Mouse (Mus musculus): ENCODE results near the gene Cers6. TPM values are rescaled to one million over a fixed set of nuclear protein-coding genes. Genes with fewer than 3 reads are reported as not detected.

Gene Cers6
- polyA plus RNA-seq, 1 experiment from 2014 or later, result 34.6 TPM

- Histone ChIP-seq H3K36me3 (ENCODE audit: control insufficient read depth, insufficient read depth, low read length) (no peaks in the 10 kb centered on the region), H3K9me3 (ENCODE audit: control insufficient read depth, low read length) (no peaks in the 10 kb centered on the region), H3K4me3 (ENCODE audit: low read depth, low read length) (no peak overlapping the region), H3K27me3 (ENCODE audit: control insufficient read depth, insufficient read depth, low read length) (no peaks in the 10 kb centered on the region), H3K4me2 (ENCODE audit: low read depth, low read length, severe bottlenecking) (no peak overlapping the region), H3K4me1 (replicated peaks; ENCODE audit: control insufficient read depth, insufficient read depth, low read length) (no peaks in the 10 kb centered on the region), H3K27ac (ENCODE audit: low read depth, low read length) (no peak overlapping the region), H3K9ac (ENCODE audit: low read length) (no peak overlapping the region)
- ATAC-seq (replicated peaks; ENCODE audit: low FRiP score), result no peak
- WGBS, result 89% methylated on average over 2 of the region's 2 CpGs
- no peak for DNase-seq (ENCODE audit: low spot score)
These were observed 83.7 kb downstream of the Cers6 start for GRCm38 (mm10) chr2:68944898-68945297.

DNA sequence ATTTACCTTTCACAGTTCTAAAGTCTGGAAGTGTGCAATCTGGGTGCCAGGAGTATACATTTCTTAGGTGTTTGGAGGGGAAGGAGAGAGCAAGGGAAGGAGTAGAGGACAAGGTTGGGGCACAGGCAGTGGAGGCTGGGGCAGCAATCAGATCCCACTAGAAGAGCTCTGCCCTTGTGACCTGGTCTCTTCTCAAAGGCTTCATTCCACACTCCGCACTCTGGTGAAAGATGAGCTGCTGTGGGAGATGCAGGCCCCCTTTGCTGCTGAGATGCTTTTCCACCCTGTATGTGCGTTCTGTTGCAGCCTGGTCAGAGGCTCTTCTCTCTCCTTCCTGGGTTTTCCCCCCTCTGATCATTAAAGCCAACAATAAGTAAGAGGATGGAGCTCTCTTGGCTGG lies 84.7 kb downstream of the Cers6 start:
- no peak for ATAC-seq (replicated peaks; ENCODE audit: low FRiP score)
- no peaks in the 10 kb centered on the region for H3K9me3 ChIP-seq (ENCODE audit: control insufficient read depth, low read length)
- H3K36me3 ChIP-seq (ENCODE audit: control insufficient read depth, insufficient read depth, low read length), result no peaks in the 10 kb centered on the region
- no peak overlapping the region for H3K4me3 ChIP-seq (ENCODE audit: low read depth, low read length)
- H3K4me1 ChIP-seq (replicated peaks; ENCODE audit: control insufficient read depth, insufficient read depth, low read length), result no peaks in the 10 kb centered on the region
- H3K27me3 ChIP-seq (ENCODE audit: control insufficient read depth, insufficient read depth, low read length), result no peaks in the 10 kb centered on the region
- no peak overlapping the region for H3K27ac ChIP-seq (ENCODE audit: low read depth, low read length)
- H3K4me2 ChIP-seq (ENCODE audit: low read depth, low read length, severe bottlenecking), result no peak overlapping the region
- no peak overlapping the region for H3K9ac ChIP-seq (ENCODE audit: low read length)
- 71% methylated on average over 2 of the region's 2 CpGs for whole genome bisulfite sequencing
- DNase-seq (ENCODE audit: low spot score), result no peak

DNA sequence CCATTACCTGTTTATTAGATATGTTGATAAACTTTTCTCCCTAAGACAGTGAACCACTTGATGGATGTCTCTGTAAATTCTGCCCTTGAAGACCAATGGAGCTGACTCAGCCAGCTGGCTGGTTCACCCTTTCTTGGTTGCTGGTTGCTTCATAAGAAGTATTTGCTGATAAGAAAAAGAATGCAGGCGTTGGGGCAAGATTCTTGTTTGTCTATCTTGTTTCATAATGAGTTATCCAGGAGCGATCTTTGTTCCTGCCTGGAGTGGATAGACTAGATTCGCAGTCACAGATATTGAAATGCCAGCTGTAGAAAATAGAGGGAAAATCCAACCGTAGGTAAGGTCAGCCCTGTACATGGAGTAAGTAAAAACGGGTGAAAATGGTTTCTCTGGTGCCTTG lies 85.6 kb downstream of the Cers6 start:
- no peak overlapping the region for H3K9ac ChIP-seq (ENCODE audit: low read length)
- H3K4me1 ChIP-seq (replicated peaks; ENCODE audit: control insufficient read depth, insufficient read depth, low read length), result no peaks in the 10 kb centered on the region
- 92% methylated on average over 5 of the region's 5 CpGs for WGBS
- H3K36me3 ChIP-seq (ENCODE audit: control insufficient read depth, insufficient read depth, low read length), result no peaks in the 10 kb centered on the region
- H3K4me2 ChIP-seq (ENCODE audit: low read depth, low read length, severe bottlenecking), result no peak overlapping the region
- H3K9me3 ChIP-seq (ENCODE audit: control insufficient read depth, low read length), result no peaks in the 10 kb centered on the region
- no peak overlapping the region for H3K27ac ChIP-seq (ENCODE audit: low read depth, low read length)
- H3K27me3 ChIP-seq (ENCODE audit: control insufficient read depth, insufficient read depth, low read length), result no peaks in the 10 kb centered on the region
- ATAC-seq (replicated peaks; ENCODE audit: low FRiP score) (no peak), DNase-seq (ENCODE audit: low spot score) (no peak)
- H3K4me3 ChIP-seq (ENCODE audit: low read depth, low read length), result no peak overlapping the region

- Histone ChIP-seq H3K9ac (ENCODE audit: low read length) (no peak overlapping the region), H3K36me3 (ENCODE audit: control insufficient read depth, insufficient read depth, low read length) (no peaks in the 10 kb centered on the region), H3K27me3 (ENCODE audit: control insufficient read depth, insufficient read depth, low read length) (no peaks in the 10 kb centered on the region), H3K4me3 (ENCODE audit: low read depth, low read length) (no peak overlapping the region), H3K4me1 (replicated peaks; ENCODE audit: control insufficient read depth, insufficient read depth, low read length) (no peaks in the 10 kb centered on the region), H3K27ac (ENCODE audit: low read depth, low read length) (no peak overlapping the region), H3K4me2 (ENCODE audit: low read depth, low read length, severe bottlenecking) (no peak overlapping the region), H3K9me3 (ENCODE audit: control insufficient read depth, low read length) (no peaks in the 10 kb centered on the region)
- 88% methylated on average over 2 of the region's 2 CpGs for WGBS
- DNase-seq (ENCODE audit: low spot score), result no peak
- no peak for ATAC-seq (replicated peaks; ENCODE audit: low FRiP score)
These were observed 87.9 kb downstream of the Cers6 start for GRCm38 (mm10) chr2:68949137-68949536.

DNA sequence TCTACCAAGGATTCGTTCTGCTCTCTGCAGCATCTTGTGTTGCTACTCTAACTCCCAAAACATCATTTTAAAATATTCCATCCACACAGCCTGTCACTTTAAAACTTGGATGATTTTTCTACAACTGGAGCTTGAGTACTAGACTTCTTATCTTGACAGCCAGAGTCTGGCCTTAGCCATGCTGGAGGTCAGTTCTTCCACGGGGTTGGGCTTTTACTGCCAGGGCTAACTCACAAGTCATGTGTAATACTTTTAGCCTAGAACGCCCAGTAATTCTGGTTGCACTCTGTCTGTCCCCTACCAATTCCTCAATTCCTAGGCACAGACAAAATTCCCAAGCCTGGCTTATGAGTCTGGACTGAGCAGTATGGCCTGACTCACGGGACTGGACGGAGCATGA lies 88.5 kb downstream of the Cers6 start:
- Histone ChIP-seq H3K9ac (ENCODE audit: low read length) (no peak overlapping the region), H3K4me3 (ENCODE audit: low read depth, low read length) (no peak overlapping the region), H3K9me3 (ENCODE audit: control insufficient read depth, low read length) (no peaks in the 10 kb centered on the region), H3K27me3 (ENCODE audit: control insufficient read depth, insufficient read depth, low read length) (no peaks in the 10 kb centered on the region), H3K27ac (ENCODE audit: low read depth, low read length) (no peak overlapping the region), H3K4me2 (ENCODE audit: low read depth, low read length, severe bottlenecking) (no peak overlapping the region), H3K4me1 (replicated peaks; ENCODE audit: control insufficient read depth, insufficient read depth, low read length) (no peaks in the 10 kb centered on the region), H3K36me3 (ENCODE audit: control insufficient read depth, insufficient read depth, low read length) (no peaks in the 10 kb centered on the region)
- DNase-seq (ENCODE audit: low spot score), result no peak
- ATAC-seq (replicated peaks; ENCODE audit: low FRiP score), result no peak
- 89% methylated on average over 5 of the region's 5 CpGs for WGBS

DNA sequence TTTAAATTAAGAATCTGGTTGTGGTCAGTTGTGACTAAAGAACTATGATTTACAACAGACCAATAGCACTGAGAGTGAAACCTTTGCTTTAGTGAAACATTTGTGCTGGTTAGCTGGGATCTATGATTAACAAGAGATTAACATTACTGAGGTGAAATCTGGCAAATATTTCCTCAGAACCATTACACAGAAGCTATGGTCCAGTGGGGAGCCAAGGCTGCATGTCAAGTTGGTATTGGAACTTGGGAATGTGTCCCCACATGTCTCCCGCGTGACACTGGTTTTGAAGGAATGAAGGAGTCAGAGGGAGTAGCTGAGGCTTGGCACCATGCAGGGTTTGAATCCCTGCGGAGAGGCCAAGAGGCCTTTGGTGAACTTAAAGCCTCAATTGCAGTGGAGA lies 90.5 kb downstream of the Cers6 start:
- no peak for DNase-seq (ENCODE audit: low spot score)

DNA sequence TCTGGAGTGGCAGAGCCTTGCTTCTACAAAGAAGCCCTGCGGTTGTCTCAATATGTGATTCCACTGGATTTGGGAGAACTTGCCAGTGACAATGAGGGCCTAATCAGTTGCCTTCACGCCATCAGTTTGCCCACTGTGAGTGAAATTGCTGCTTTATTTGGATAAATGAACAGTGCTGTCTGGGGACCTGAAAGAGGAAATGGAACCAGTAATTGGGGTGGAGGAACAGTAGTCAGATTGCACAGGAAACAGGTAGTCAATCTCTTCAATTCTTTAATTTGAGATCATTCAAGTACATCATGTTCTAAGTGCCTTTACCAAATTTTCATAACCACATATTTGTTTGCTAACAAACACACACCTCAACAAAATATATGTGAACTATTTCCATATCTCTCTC lies 92.4 kb downstream of the Cers6 start:
- ATAC-seq (replicated peaks; ENCODE audit: low FRiP score) (no peak), DNase-seq (ENCODE audit: low spot score) (no peak)
- no peaks in the 10 kb centered on the region for H3K36me3 ChIP-seq (ENCODE audit: control insufficient read depth, insufficient read depth, low read length)
- H3K4me3 ChIP-seq (ENCODE audit: low read depth, low read length), result no peak overlapping the region
- H3K4me2 ChIP-seq (ENCODE audit: low read depth, low read length, severe bottlenecking), result no peak overlapping the region
- no peak overlapping the region for H3K9ac ChIP-seq (ENCODE audit: low read length)
- no peaks in the 10 kb centered on the region for H3K9me3 ChIP-seq (ENCODE audit: control insufficient read depth, low read length)
- WGBS, result 88% methylated on average over 2 of the region's 2 CpGs
- no peaks in the 10 kb centered on the region for H3K4me1 ChIP-seq (replicated peaks; ENCODE audit: control insufficient read depth, insufficient read depth, low read length)
- H3K27ac ChIP-seq (ENCODE audit: low read depth, low read length), result no peak overlapping the region
- H3K27me3 ChIP-seq (ENCODE audit: control insufficient read depth, insufficient read depth, low read length), result no peaks in the 10 kb centered on the region

More for the DNA sequence above, 90.5 kb downstream of the Cers6 start:
- 90% methylated on average over 3 of the region's 3 CpGs for WGBS
- H3K4me2 ChIP-seq (ENCODE audit: low read depth, low read length, severe bottlenecking), result no peak overlapping the region
- no peaks in the 10 kb centered on the region for H3K9me3 ChIP-seq (ENCODE audit: control insufficient read depth, low read length)
- no peak overlapping the region for H3K4me3 ChIP-seq (ENCODE audit: low read depth, low read length)
- no peaks in the 10 kb centered on the region for H3K4me1 ChIP-seq (replicated peaks; ENCODE audit: control insufficient read depth, insufficient read depth, low read length)
- no peak overlapping the region for H3K9ac ChIP-seq (ENCODE audit: low read length)
- H3K36me3 ChIP-seq (ENCODE audit: control insufficient read depth, insufficient read depth, low read length), result no peaks in the 10 kb centered on the region
- no peaks in the 10 kb centered on the region for H3K27me3 ChIP-seq (ENCODE audit: control insufficient read depth, insufficient read depth, low read length)
- H3K27ac ChIP-seq (ENCODE audit: low read depth, low read length), result no peak overlapping the region
- no peak for ATAC-seq (replicated peaks; ENCODE audit: low FRiP score)

GRCm38 (mm10) chr2:68955496-68955895 lies 94.3 kb downstream of the Cers6 start:
- H3K27ac ChIP-seq (ENCODE audit: low read depth, low read length), result no peak overlapping the region
- DNase-seq (ENCODE audit: low spot score) (no peak), ATAC-seq (replicated peaks; ENCODE audit: low FRiP score) (no peak)
- no peaks in the 10 kb centered on the region for H3K9me3 ChIP-seq (ENCODE audit: control insufficient read depth, low read length)
- no peak overlapping the region for H3K9ac ChIP-seq (ENCODE audit: low read length)
- H3K27me3 ChIP-seq (ENCODE audit: control insufficient read depth, insufficient read depth, low read length), result no peaks in the 10 kb centered on the region
- no peaks in the 10 kb centered on the region for H3K4me1 ChIP-seq (replicated peaks; ENCODE audit: control insufficient read depth, insufficient read depth, low read length)
- H3K4me2 ChIP-seq (ENCODE audit: low read depth, low read length, severe bottlenecking), result no peak overlapping the region
- no peak overlapping the region for H3K4me3 ChIP-seq (ENCODE audit: low read depth, low read length)
- no peaks in the 10 kb centered on the region for H3K36me3 ChIP-seq (ENCODE audit: control insufficient read depth, insufficient read depth, low read length)
- 90% methylated on average over 2 of the region's 2 CpGs for WGBS

GRCm38 (mm10) chr2:68956146-68956545 lies 94.9 kb downstream of the Cers6 start:
- H3K36me3 ChIP-seq (ENCODE audit: control insufficient read depth, insufficient read depth, low read length), result no peaks in the 10 kb centered on the region
- H3K9me3 ChIP-seq (ENCODE audit: control insufficient read depth, low read length), result no peaks in the 10 kb centered on the region
- H3K4me2 ChIP-seq (ENCODE audit: low read depth, low read length, severe bottlenecking), result no peak overlapping the region
- DNase-seq (ENCODE audit: low spot score) (no peak), ATAC-seq (replicated peaks; ENCODE audit: low FRiP score) (no peak)
- H3K4me1 ChIP-seq (replicated peaks; ENCODE audit: control insufficient read depth, insufficient read depth, low read length), result no peaks in the 10 kb centered on the region
- no peak overlapping the region for H3K4me3 ChIP-seq (ENCODE audit: low read depth, low read length)
- 96% methylated on average over 3 of the region's 3 CpGs for WGBS
- no peak overlapping the region for H3K9ac ChIP-seq (ENCODE audit: low read length)
- no peak overlapping the region for H3K27ac ChIP-seq (ENCODE audit: low read depth, low read length)
- no peaks in the 10 kb centered on the region for H3K27me3 ChIP-seq (ENCODE audit: control insufficient read depth, insufficient read depth, low read length)

Data from forebrain, embryonic 11.5 days (tissue).